Mouse (Mus musculus) forebrain, embryonic 10.5 days (tissue): Measurements from ENCODE around the gene Tagln2. TPM values are rescaled to one million over a fixed set of nuclear protein-coding genes. Genes with fewer than 3 reads are reported as not detected.

Source experiments
- DNase-seq: peaks from one replicate; pipeline ENCODE4 v3.0.0-alpha.2; 2017; ENCODE audit warnings: low spot score; ENCODE audit errors: extremely low spot score
- H3K27ac ChIP-seq: fragments of 300-500 bp; sonication (generic); 2 replicates; pipeline ENCODE4 v1.5.1; 2016; ENCODE audit warnings: mild to moderate bottlenecking
- H3K27me3 ChIP-seq: fragments of 300-500 bp; sonication (generic); 2 replicates; pipeline ENCODE4 v1.6.1; 2016; ENCODE audit warnings: mild to moderate bottlenecking; ENCODE audit not compliant: poor library complexity, severe bottlenecking
- H3K36me3 ChIP-seq: fragments of 300-500 bp; sonication (generic); replicated peaks from 2 replicates; pipeline ENCODE4 v1.6.1; 2016; ENCODE audit warnings: mild to moderate bottlenecking, moderate library complexity
- H3K4me1 ChIP-seq: fragments of 300-500 bp; sonication (generic); 2 replicates; pipeline ENCODE4 v1.6.1; 2016
- H3K4me3 ChIP-seq: fragments of 300-500 bp; sonication (generic); 2 replicates; pipeline ENCODE4 v1.5.1; 2016; ENCODE audit warnings: mild to moderate bottlenecking, moderate library complexity
- H3K9me3 ChIP-seq: fragments of 300-500 bp; sonication (generic); 2 replicates; pipeline ENCODE4 v1.6.1; 2016; ENCODE audit warnings: mild to moderate bottlenecking, moderate library complexity
- WGBS: fragments of 180-500 bp; shearing (Covaris S2); methylation state at CpG from one replicate; pipeline ENCODE4 v1.1.7; 2016; 5-methylcytosine and 5-hydroxymethylcytosine counted together
- polyA plus RNA-seq: library from polyadenylated mRNA; unstranded; fragments of >200 nt; fragmentation: Nextera tagmentation; extraction: Ambion mirVana; gene quantifications from 2 replicates; pipeline ENCODE4 v1.2.1, GENCODE M21; 2016

Gene Tagln2
- polyA plus RNA-seq, 1 experiment from 2014 or later: 71.1 TPM

DNA sequence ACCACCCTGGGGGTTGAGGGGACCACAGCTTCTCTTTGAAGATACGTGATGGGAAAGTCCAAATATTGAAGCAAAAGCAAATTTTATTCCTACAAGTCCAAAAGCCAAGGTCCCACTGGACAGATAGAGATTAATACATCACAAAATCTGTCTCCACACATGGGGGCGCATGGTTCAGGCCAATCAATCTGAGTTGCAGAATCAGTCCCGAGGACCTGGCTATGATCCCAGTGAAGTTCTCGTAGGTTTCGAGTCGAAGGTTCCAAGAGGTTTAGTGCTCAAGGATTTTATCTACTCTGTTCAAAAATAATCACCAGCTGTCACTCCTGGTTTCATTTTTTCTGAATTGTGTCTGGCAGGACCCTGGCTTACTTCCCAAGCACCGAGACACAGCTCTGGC is 51.2 kb downstream of the Tagln2 start:
- WGBS: 60% methylated on average over 7 of the region's 7 CpGs
- peaks cover 20% of the 10 kb centered on the region for H3K27me3 ChIP-seq
- peak overlapping the region; percentile 71 for H3K27ac ChIP-seq
- H3K4me1 ChIP-seq: peaks cover 58% of the 10 kb centered on the region
- peak overlapping the region; percentile 48 for H3K4me3 ChIP-seq
- DNase-seq: no peak
- no peaks in the 10 kb centered on the region for H3K36me3 ChIP-seq
- no peaks in the 10 kb centered on the region for H3K9me3 ChIP-seq

DNA sequence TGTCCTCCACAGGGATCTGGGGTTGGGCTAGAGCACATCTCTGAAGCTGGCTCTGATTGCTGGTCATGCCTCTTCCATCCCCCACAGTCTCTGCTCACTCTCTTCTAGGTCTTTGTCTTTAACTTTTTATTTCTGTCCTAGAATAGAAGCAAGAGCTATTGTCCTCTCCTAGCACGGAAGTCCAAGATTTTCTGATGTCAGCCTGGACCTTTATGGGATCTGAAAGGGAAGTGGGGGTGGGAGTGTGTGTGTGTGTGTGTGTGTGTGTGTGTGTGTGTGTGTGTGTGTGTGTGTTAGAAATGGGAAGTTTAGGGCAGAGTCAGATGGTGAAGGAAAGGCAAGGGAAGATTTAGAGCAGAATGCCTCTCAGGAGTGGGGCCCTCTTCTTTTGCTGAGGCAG is 52.8 kb downstream of the Tagln2 start:
- H3K4me1 ChIP-seq: peaks cover 58% of the 10 kb centered on the region
- no peak overlapping the region for H3K4me3 ChIP-seq
- 0 out of 2 replicates have a peak overlapping the region, but pooled peaks have one; percentile 51 for H3K27ac ChIP-seq
- no peaks in the 10 kb centered on the region for H3K9me3 ChIP-seq
- no peak for DNase-seq
- 74% methylated on average over 1 of the region's 1 CpGs for WGBS
- H3K27me3 ChIP-seq: peaks cover 29% of the 10 kb centered on the region
- H3K36me3 ChIP-seq: no peaks in the 10 kb centered on the region

DNA sequence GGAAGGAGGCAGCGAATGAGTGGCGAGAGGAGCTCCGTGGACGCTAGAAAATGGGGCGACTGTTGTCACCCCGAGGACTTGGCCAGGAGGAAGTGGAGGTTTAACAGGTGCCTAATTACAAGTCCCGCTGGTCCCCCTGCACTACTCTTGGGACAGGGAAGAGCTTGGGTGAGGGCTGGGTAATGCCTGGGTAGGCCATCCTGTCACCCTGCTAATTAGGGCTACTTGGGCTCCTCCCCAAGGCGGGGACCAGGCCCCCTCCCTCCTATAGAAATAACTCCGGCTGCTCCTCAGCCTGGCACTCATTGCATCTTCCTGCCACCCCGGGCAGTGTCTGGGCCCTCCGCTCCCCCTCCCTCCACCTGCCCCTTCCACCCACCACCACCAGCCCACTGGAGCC is 55.8 kb downstream of the Tagln2 start, which contains the start of gene Vsig8:
Gene Vsig8 (plus strand): TSS at position 301 of the 400 bp plus-strand sequence.
- Histone ChIP-seq H3K4me3 (no peak within 1 kb of the TSS), H3K27ac (no peak within 1 kb of the TSS), H3K27me3 (peaks cover 55% of the 10 kb centered on the region), H3K9me3 (no peaks in the 10 kb centered on the region), H3K36me3 (no peaks in the 10 kb centered on the region), H3K4me1 (peaks cover 32% of the 10 kb centered on the region)
- WGBS: 82% methylated on average over 11 of the region's 11 CpGs
- DNase-seq: no peak

Other genes with a start within 250 kb of the Tagln2 start
- not detected in 2 replicates for gene Atp1a4, start 241.6 kb upstream of the Tagln2 start, polyA plus RNA-seq
- 53.0 and 55.4 TPM in 2 replicates for gene Igsf8, start 238.4 kb upstream of the Tagln2 start, polyA plus RNA-seq
- gene Atp1a2, start 202.0 kb upstream of the Tagln2 start, polyA plus RNA-seq: 0.86 and 2.0 TPM in 2 replicates
- 0.17 and 0.43 TPM in 2 replicates for gene Kcnj9, start 170.7 kb upstream of the Tagln2 start, polyA plus RNA-seq
- gene Kcnj10, start 158.8 kb upstream of the Tagln2 start, polyA plus RNA-seq: 0.46 and 0.47 TPM in 2 replicates
- 10.6 and 10.8 TPM in 2 replicates for gene Pigm, start 123.5 kb upstream of the Tagln2 start, polyA plus RNA-seq
- not detected in 2 replicates for gene Slamf9, start 24.7 kb upstream of the Tagln2 start, polyA plus RNA-seq
- gene Igsf9, start 18.3 kb upstream of the Tagln2 start, polyA plus RNA-seq: 81.7 and 82.5 TPM in 2 replicates
- 1.4 and 1.6 TPM in 2 replicates for gene Cfap45, start 20.8 kb downstream of the Tagln2 start, polyA plus RNA-seq
- gene Vsig8, start 55.9 kb downstream of the Tagln2 start, polyA plus RNA-seq: 0.09 TPM in 1 of 2 replicates, not detected in the other
- gene Slamf8, start 90.5 kb downstream of the Tagln2 start, polyA plus RNA-seq: not detected in 2 replicates
- gene Fcrl6, start 102.5 kb downstream of the Tagln2 start, polyA plus RNA-seq: 0.32 TPM in 1 of 2 replicates, not detected in the other
- 8.3 and 8.8 TPM in 2 replicates for gene Dusp23, start 132.9 kb downstream of the Tagln2 start, polyA plus RNA-seq
- gene Crp, start 198.0 kb downstream of the Tagln2 start, polyA plus RNA-seq: not detected in 2 replicates